Mouse (Mus musculus): Measurements from ENCODE around the gene Mad1l1. TPM values are rescaled to one million over a fixed set of nuclear protein-coding genes. Genes with fewer than 3 reads are reported as not detected.

Gene Mad1l1
- total RNA-seq, 2 experiments from 2014 or later, result 11.0 to 15.2 TPM

- no peak for DNase-seq
Observed at GRCm38 (mm10) chr5:140087242-140087641, 234.1 kb downstream of the Mad1l1 start.

DNA sequence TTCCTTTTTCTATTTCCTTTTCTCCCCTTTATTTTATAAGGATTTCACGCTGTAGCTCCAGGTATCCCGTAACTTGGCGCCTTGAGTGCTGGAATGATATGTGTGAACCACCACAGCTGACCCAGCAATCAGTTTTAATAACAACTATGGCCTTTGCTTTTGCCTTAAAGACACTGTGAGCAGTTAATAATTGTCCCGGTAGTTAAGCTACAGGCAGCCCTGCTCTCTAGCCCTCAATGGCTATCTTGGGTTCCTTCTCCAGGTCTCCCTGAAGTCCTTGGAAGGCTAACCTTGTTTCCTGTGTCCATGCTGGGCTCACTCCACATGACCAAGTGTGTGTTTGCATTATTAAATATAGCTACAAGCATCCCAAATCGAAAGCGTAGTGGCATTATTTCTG lies 237.0 kb downstream of the Mad1l1 start:
- DNase-seq, result no peak

- no peak for DNase-seq
Observed at GRCm38 (mm10) chr5:140083911-140084310, 237.4 kb downstream of the Mad1l1 start.

GRCm38 (mm10) chr5:140082204-140082812 lies 239.0 kb downstream of the Mad1l1 start:
- peak; percentile 45 for DNase-seq

GRCm38 (mm10) chr5:140081084-140081483 lies 240.3 kb downstream of the Mad1l1 start:
- DNase-seq, result no peak

GRCm38 (mm10) chr5:140079511-140079910 lies 241.8 kb downstream of the Mad1l1 start:
- DNase-seq, result no peak

GRCm38 (mm10) chr5:140078406-140078805 lies 242.9 kb downstream of the Mad1l1 start:
- no peak for DNase-seq

GRCm38 (mm10) chr5:140076438-140076837 lies 244.9 kb downstream of the Mad1l1 start:
- no peak for DNase-seq

DNA sequence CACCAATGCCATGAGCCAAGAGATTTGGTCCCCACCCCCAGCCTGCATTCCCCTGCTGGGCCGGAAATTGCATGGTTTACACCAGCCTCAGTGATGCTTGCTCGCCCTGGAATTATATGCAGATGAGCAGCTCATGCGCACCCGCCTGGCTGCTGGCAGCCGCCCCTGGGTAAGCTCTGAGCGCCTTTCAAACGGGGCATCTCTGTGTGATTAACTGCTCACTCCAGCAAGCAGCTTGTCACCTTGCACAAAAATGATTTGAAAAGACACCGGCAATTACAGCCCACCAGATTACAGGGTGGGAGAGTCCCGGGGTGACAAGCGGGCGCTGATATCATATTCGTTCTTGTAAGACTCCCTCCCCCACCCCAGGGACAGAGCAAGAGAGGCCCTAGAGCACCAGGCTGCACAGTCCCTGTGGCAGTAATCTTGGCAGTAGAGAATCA lies 247.7 kb downstream of the Mad1l1 start:
- no peak for DNase-seq

- no peak for DNase-seq
Observed at GRCm38 (mm10) chr5:140073148-140073670, 248.1 kb downstream of the Mad1l1 start.

DNA sequence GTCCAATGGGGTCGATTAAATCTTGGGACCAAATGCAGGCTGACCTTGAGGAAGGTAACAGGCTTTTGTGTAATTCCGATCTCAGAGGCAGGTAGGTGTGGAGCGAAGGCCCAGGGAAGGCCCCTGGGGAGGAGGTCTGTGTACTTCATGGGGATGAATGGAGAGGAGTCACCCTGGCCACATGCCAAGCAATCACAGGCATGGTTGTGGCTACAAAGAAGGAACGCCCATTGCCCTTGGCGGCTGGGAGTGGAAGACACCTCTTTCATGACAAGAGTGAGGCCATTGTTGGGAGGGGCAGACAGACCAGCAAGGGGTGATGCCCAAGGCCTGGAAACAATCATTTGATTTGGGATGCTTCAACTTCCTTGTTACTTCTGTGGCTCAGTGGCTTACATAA lies 252.8 kb downstream of the Mad1l1 start:
- DNase-seq, result no peak

- DNase-seq, result no peak
Observed at GRCm38 (mm10) chr5:140068051-140068450, 253.3 kb downstream of the Mad1l1 start.

DNA sequence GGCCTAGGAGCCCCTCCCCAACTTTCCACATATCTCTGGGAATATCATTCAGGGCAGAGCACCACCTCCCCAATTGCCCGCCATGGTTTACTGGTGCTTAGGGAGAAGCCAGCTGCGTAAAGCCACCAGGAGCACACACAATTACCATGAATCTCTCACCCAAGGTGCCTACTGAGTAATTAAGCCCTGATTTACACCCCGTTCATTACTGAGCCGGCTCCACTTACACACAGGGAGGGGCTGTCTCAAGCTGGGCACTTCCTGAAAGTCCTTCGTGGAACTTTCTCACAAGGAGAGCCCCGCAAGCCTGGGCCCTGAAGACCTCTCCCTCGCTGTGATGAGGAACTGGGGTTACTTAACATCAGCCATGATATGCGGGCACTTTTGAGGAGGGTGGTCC lies 254.6 kb downstream of the Mad1l1 start:
- DNase-seq, result no peak

DNA sequence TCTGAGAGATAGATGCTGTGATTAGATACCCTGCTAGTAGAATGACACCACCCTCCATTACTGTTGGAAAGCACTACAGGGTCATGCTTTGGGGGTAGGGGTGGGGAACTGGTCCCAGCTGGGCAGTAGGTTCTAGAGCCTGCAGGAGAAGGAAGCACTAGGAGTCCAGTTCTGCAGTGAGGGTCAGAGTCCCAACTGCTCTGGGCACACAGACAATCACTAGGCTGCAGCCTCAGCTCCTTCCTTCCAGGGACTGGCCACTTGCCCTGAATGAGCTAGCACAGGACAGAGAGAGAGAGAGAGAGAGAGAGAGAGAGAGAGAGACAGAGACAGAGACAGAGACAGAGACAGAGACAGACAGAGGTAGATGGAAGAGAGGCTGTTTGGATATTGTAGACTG lies 255.1 kb downstream of the Mad1l1 start:
- DNase-seq, result no peak

- DNase-seq, result no peak
Observed at GRCm38 (mm10) chr5:140065281-140065945, 255.9 kb downstream of the Mad1l1 start.

DNA sequence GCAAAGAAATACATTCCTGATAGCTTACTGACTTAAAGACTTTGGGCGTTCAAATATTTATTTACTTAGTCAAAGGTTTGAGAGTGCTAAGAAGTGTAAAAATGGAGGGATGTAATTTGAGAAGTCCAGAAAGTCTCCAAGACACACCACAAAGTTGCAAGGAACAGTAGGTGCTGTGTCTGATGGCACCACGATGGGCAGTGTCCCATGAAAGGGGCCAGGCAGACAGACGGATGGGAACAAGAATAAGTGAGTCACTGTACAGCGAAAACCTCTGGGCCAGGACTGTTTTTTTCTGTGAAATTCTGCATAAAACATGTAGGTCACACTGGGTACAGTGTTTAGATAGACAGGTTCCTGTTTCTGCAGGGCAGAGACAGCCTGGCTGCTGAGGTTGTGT lies 256.8 kb downstream of the Mad1l1 start:
- DNase-seq, result no peak

GRCm38 (mm10) chr5:140062828-140063227 lies 258.5 kb downstream of the Mad1l1 start:
- DNase-seq, result no peak

GRCm38 (mm10) chr5:140062316-140062715 lies 259.0 kb downstream of the Mad1l1 start:
- DNase-seq, result no peak

DNA sequence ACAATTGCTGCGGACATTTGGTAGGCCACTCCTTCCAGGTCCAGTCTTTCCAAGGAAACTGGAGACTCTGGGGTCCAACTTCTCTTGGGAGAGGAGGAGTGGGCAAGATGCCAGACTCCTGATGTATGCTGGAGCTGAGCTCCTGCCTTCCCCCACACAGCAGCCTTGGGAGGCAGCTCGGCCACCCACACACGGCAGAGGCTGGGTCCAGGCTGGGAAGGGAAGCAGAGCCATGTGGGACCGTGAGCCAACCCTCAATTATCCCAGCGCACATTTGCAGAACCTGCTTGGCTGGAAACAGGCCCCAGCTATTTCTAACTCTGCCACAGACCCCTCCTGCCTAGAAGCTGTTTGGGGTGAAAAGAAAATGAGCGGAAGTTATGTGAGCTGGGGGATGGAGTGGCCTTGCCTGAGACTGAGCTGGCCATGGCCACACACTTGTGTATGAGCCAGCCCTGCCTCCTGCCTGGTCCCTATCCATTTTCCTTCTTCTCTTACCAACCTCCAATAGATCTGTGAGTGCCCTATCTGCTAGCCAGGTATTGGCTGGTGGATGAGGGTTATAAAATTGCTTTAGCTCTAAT lies 260.0 kb downstream of the Mad1l1 start:
- DNase-seq, result peak; percentile 29

- peak; percentile 34 for DNase-seq
Observed at GRCm38 (mm10) chr5:140056291-140056690, 265.1 kb downstream of the Mad1l1 start.

DNA sequence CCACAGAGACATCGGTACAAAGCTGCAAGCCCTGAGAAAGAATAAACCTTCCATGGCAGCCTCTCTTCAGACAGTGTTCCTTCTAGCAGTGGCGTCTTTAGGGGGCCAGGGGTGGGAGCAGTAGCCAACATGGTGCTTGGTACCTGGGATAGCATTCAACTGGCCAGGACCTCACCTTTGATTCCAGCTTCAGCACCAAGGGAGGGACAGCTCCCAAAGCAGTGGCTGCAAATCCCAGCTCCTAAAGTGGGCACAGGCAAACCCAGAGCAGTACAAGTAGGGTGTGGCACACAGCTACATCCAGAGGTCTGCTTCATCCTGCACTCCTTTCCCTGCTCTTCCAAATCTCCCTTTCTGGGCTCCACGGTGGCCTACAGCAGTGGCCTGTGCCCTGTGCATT lies 265.9 kb downstream of the Mad1l1 start:
- DNase-seq, result peak; percentile 26

DNA sequence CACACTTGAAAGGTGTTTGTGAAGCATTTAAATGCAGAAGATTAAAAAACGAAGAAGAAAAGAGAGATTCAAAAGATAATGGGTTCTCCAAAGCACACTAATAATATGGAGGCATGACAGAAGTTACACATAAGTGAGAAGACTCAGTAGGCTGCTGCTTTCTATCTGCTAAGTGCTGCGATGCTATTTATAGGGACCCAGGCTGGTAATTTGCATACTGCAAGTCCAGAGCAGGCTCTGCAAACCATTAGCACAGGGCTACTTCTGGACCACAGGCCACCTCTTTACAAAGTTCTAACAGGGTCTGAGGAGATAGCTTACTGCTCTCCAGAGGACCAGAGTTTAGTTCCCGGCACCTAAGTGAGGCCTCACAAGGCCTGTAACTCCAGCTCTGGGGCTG lies 267.7 kb downstream of the Mad1l1 start:
- DNase-seq, result no peak

DNA sequence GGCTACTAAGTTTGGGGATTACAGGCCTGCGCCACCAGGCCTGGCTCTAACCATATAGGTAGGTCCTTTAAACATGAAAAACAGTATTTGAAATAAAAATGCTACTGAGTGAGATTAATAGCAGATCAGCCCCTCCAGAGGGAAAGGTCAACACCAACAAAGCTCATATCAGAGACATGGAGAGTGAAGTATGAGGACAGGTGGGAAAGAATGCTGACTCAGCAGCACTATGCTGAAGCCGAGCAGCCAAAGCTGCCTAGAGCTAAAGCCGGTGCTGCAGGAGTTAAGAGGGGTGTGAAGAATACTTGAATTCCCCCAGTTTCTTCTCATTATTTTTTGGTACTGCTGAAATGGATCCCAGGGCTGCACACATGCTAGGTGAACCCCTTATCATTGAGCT lies 268.9 kb downstream of the Mad1l1 start:
- DNase-seq, result no peak

- DNase-seq, result no peak
Observed at GRCm38 (mm10) chr5:140045453-140045852, 275.9 kb downstream of the Mad1l1 start.
